Mouse (Mus musculus) brown adipose tissue, adult 24 weeks (tissue): ENCODE results near the gene Cygb. TPM values are rescaled to one million over a fixed set of nuclear protein-coding genes. Genes with fewer than 3 reads are reported as not detected.

Source experiments
- H3K27ac ChIP-seq: fragments of 200-500 bp; replicated peaks from 2 replicates; pipeline ENCODE4 v1.5.1; 2012; ENCODE audit warnings: low read depth, mild to moderate bottlenecking, low read length
- H3K4me1 ChIP-seq: fragments of 200-500 bp; 2 replicates; pipeline ENCODE4 v1.6.1; 2012; ENCODE audit warnings: low read length, mixed read lengths; ENCODE audit not compliant: control insufficient read depth, insufficient read depth, insufficient read length
- H3K4me3 ChIP-seq: fragments of 200-500 bp; 2 replicates; pipeline ENCODE4 v1.5.1; 2012; ENCODE audit warnings: low read depth, mild to moderate bottlenecking, low read length, moderate library complexity; ENCODE audit not compliant: insufficient read depth
- polyA plus RNA-seq: library from polyadenylated mRNA; stranded (reverse); fragments of >200 nt; gene quantifications from 2 replicates; pipeline ENCODE4 v1.2.4, GENCODE M21; 2012; ENCODE audit not compliant: missing spikeins, insufficient read depth, insufficient read length

The Cygb gene
- 13.4 and 18.7 TPM in 2 replicates for polyA plus RNA-seq

DNA sequence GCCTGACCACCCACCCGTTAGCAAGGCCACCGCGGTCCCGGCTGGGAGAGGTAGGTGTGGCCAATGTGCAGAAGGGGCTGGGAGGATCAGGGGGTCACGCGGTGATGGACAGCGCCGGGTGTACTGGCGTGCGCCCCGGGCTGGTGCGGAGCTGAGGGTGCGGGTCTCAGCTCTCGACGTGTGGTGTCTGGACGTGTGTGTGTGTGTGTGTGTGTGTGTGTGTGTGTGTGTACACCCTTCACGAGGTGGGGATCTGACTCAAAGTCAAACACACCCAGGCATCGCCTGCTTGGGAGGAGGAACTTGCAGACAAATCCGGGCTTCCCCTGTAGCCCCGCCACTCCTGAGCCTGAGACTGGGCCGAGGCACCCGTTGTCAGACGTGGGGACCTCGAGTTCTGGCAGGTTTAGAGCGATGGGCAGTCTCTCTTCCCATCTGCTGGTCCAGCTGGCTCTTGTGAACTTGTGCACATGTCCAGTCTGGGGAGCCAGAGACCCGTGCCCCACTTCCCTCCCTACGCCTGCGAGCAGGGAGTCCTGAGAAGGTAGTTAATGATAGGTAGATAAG, at the start of gene Cygb:
Cygb (minus strand) TSS at position 59 of the 567 bp plus-strand sequence.
- Histone ChIP-seq H3K27ac (peak within 1 kb of the TSS; percentile 49), H3K4me1 (no peaks in the 10 kb centered on the region; the same call in 1 of the 2 replicates)

DNA sequence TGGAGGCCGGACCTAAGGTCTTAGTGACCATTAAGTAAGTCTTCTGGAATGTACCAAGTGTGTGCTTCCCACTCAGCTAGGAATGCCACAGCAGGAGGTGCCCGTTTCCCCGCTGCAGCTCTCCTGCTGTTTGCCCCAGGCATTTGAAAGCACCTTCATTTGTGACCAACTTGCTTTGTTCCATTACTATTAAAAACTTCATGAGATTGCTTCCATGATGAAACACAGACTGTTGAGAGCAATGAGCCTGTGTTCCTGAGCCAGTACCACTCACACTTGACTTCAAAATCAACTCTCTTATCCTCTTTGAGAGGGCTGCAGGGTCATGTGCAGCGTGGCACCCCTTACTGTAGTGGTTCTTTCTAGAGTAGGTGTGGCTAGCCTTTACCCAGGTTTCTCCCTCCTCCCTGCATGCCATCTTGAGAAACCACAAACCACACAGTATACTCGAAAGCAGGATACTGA, 47.3 kb upstream of the Cygb start:
- peaks cover 3% of the 10 kb centered on the region; the same call in 1 of the 2 replicates for H3K4me1 ChIP-seq
- no peak overlapping the region for H3K27ac ChIP-seq
- H3K4me3 ChIP-seq, result no peak overlapping the region

More for the DNA sequence above, at the start of gene Cygb:
- H3K4me3 ChIP-seq, result peak within 1 kb of the TSS; percentile 66

DNA sequence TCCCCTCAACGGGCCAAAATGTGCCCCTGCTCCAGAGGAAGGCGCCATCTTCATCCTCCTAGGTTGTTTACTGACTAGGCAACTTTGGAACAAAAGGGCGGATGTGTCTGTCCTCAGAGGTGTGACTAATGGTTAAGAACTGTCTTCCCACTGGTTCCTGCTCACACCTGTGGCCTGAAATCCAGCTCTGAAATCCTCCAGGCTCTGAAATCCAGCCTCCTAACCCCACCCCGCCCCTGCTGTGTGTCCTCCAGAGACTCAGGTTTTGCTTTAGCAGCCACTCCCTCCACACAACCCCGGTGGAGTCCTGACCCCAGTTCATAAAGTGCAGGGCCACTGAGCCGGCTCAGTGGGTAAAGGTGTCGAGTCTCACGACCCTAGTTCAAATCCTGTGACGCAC, 43.4 kb upstream of the Cygb start:
- Histone ChIP-seq H3K27ac (no peak overlapping the region), H3K4me1 (peaks cover 6% of the 10 kb centered on the region), H3K4me3 (no peak overlapping the region)

DNA sequence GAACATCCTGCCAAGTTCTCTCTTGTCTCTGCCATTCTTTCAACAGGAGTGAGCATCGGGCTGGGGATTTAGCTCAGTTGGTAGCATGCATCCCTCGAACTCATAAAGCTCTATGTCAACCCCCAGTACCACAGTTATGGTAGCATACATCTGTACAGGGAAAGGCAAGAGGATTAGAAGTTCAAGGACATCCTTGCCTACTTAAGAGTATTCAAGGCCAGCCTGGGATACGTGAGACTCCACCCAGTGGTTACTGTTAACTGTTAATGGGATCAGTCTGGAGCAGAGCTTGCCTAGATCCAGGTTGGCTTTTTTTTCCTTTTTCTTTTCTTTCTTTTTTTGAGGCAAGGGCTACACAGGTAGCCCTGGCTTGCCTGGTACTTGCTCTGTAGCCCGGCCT, 42.3 kb upstream of the Cygb start:
- no peak overlapping the region for H3K27ac ChIP-seq
- H3K4me3 ChIP-seq, result no peak overlapping the region
- peaks cover 6% of the 10 kb centered on the region for H3K4me1 ChIP-seq

DNA sequence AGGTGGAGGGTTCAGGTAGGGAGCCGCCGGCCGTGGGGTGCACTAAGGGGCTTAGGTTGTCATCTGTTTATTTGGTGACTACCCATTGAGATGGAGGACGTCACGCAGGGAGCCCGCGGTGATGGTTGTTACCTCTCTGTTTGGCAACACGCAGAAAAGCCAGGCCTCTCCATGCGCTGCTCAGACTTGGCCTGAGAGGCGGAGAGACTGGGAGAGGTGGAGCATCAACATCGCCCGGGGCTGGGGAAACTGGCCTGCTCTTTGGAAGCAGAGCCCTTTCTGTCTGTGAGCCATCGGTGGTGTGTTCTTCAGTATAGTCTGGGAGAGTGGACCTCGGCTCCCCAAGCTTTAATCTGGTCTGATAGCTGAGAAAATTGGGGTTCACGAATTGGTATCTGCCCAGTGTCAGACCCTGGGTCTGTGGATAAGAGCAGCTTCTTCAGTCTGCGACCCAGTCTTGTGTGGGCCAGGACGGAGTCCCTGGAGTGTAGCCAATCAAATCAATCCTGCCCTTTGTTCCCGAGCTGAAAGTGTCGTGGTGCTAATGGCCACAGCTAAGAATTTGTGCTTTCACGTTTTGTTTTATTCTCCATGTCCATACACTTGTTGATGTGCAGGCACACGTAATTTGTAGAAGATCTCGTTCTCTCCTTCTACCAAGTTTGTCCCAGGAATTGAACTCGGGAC, 41.2 kb upstream of the Cygb start:
- Histone ChIP-seq H3K4me3 (no peak overlapping the region; the same call in 1 of the 2 replicates), H3K27ac (no peak overlapping the region), H3K4me1 (peaks cover 6% of the 10 kb centered on the region)

DNA sequence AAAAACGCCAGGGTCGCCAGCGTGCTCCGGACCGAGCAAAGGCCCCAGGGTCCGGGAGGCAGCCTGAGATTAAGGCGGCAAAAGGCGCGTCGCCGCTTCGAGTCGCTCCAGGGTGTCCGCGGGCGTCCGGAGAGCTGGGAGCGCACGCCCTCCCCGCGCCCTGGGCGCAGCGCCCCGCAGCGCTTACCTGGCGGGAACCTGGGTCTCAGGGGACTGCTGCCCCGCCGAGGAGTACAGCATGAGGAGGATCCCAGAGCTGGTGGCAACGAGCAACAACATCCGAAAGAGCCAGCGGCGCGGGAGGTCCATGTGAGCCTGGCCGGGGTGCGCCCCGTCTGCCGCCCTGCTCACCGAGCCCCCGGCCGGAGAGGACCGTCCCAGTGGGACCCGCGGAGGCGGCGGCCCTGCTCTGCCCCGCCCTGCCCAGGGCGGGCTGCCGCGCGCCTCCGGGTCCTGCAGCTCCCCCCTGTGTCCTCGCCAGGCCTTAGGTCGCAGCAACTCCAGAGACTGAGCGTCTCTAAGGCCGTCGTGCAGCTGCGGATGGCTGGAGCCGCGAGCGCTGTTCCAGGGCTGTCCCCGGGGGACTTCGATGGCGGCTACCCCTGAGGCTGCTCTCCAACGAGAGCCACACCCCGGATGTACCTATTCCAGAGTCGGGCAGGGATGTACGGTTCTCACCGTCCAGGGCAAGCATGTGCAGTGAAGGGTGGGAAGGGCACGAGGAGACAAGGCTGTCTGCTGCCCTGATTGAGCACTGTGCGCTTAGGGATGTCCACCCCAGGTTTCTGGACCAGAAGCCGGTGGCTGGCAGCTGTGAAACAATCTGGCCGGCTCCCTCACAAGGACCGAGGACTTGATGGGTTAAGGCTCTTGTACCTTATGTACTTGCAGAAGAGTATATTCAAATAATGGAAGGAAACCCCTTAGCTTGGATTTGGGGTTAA, 40.4 kb upstream of the Cygb start:
- H3K4me1 ChIP-seq, result peaks cover 6% of the 10 kb centered on the region
- peak overlapping the region; percentile 32; the same call in 1 of the 2 replicates for H3K27ac ChIP-seq
- H3K4me3 ChIP-seq, result peak overlapping the region; percentile 82

DNA sequence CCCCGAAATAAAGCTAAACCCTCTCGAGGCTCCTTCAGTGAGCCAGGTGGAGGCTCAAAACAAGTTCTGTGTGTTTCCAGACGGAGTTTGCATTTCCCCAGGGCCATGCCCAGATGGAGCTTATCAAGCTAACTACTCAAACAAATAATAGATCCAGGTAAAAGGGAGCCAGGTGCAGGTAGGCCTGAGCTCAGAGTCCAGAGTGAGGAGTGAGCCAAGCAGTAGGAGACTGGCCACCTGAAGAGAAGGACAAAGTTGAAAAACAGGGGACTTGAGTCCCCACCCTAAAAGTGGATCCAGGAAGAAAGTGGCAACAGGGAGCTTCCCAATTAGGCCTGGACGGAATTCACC, 39.8 kb upstream of the Cygb start:
- Histone ChIP-seq H3K4me3 (peak overlapping the region; percentile 82), H3K4me1 (peaks cover 6% of the 10 kb centered on the region), H3K27ac (peak overlapping the region; percentile 32; the same call in 1 of the 2 replicates)

DNA sequence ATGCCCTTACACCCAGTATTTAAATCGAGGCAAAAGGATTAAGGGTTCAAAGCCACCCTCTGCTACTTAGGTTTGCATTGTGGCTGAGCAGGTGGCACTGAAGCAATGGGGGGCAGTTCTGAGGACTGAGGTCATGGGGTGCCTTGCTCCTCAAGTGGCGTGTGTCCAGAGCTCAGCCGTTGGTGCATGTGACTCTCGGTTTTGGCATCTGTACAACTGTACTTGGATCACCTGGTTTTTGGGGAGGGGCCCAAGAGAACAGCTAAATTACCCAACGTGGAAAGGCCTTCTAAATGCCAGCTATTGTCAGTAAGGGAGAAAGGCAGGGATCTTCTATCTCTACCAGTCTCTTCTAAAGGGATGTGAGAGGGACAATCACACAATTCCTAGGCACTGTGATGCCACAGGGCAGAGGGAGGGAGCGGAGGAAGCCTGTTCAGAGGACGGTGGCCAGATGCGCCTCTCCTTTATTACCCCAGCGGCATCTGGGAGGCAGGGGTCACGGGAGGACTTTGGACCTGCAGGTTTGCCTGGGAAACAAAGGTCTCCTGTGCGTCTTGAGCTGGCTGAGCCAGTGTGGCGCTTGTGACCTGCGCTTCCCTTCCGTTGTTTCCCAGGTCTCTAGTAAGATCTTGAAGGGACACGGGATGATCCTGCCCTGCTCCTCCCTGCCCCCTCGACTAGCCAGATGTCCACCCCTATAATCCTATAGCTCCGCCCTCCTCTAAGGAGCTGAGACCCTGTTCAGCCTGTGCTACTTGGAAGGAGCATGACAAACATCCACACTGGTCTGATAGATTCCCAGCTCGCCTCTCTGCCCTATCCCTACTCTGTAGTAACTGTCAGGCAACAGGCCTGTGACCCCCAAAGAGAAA, 36.8 kb upstream of the Cygb start:
- Histone ChIP-seq H3K4me3 (no peak overlapping the region), H3K4me1 (peaks cover 6% of the 10 kb centered on the region), H3K27ac (no peak overlapping the region)

DNA sequence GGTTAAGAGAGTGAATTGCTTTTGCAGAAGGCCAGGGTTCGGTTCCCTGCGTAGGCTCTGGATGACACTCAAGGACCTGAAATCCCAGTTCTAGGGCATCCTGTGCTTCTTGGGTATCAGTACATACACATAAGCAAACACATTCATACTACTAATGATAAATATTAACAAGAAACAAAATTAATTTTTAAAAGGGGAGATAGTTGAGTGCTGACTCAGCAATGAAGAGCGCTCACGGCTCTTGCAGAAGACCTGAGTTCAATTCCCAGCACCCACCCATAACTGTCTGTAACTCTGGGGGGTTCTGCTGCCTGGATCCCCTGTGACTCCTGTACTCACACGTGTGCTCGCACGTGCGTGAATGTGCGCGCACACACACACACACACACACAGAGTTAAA, 35.5 kb upstream of the Cygb start:
- Histone ChIP-seq H3K4me3 (no peak overlapping the region), H3K4me1 (no peaks in the 10 kb centered on the region; the same call in 1 of the 2 replicates), H3K27ac (no peak overlapping the region)

DNA sequence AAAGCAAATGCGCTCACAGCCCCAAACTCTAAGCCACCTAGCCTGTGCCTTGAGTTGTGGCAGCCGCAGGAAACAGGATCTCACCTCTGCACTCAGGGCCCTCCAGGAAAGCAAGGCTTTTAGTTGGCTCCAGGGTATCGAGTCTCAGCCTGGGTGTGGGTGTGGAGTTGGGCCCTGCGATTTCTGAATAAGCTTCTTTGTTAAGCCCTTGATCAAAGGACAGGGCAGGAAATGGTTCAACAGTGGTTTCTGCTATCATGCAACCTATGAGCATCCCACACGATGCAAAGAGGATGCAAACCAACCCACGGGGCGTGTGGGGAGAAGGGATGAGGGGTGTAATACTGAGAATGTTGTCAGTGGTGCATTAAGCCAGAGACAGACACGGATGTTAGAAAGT, 33.8 kb upstream of the Cygb start:
- no peak overlapping the region for H3K4me3 ChIP-seq
- H3K4me1 ChIP-seq, result peaks cover 4% of the 10 kb centered on the region
- H3K27ac ChIP-seq, result no peak overlapping the region

DNA sequence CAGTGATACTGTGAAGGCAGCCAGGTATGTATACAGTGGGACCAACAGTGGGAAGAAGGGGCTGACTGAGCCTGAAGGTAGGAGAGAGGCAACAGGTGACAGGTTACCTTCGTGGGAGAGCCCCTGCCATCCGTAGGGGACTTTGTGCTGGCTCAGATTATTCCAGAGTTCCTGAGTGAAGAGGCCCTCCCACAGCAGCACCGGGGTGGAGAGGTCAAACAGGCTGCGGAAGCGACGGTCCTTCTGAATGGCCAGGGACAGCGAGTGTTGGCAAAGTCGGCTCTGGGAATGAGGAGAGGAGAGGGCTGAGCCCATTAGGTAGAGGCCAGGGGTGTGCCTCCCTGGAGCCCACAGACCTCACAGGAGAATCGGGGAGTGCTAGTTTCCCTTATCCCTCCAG, 31.6 kb upstream of the Cygb start:
- no peak overlapping the region for H3K27ac ChIP-seq
- no peak overlapping the region for H3K4me3 ChIP-seq
- peaks cover 14% of the 10 kb centered on the region for H3K4me1 ChIP-seq

DNA sequence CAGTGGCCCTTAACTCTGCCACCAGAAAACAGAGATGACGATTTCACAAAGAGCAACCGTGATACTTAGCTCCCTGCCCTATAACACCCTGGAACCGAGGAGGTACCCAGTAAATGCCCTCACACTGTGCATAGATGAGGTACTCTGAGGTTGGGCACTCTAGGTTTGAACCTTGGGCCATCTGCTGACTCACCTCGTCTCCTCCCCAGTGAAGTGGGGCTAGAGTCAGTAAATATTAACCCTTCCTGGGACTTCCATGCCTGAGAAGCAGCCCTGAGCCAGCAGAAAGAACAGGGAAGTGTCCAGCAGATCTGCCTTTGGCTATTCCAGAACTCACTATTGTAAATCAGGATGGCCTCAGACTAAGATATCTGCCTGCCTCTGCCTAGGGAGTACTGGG, 29.7 kb upstream of the Cygb start:
- no peak overlapping the region for H3K4me3 ChIP-seq
- H3K27ac ChIP-seq, result no peak overlapping the region
- peaks cover 14% of the 10 kb centered on the region for H3K4me1 ChIP-seq

DNA sequence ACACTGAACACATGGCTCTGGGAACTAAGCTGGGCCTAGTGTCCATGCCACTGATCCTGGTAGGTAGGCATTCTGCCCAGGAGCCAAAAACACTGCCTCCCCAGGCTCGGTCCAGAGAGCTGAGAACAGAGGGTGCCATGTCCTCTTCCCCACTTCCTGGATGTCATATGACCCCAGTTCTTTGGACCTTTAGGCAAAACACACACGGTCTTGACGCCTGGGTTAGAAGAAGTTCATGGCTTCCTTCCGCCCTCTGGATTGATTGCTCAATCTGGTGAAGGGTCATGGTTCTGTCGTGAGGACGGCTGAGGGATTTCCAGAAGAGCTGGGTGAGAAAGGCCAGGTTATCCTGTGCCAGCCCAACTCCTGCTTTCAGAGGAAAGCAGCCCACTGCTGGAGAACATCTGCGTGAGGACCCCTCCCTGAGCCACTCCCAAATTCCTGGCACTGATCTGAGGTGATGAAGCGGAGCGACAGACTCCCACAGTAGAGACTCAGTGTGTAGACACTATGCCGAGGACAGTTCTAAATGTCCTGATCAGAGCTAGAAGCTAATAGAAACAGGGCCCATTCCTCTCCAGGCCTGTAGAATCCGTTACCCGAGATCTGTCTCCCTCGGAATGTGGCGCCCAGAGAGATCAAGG, 28.5 kb upstream of the Cygb start:
- H3K27ac ChIP-seq, result peak overlapping the region; percentile 81

DNA sequence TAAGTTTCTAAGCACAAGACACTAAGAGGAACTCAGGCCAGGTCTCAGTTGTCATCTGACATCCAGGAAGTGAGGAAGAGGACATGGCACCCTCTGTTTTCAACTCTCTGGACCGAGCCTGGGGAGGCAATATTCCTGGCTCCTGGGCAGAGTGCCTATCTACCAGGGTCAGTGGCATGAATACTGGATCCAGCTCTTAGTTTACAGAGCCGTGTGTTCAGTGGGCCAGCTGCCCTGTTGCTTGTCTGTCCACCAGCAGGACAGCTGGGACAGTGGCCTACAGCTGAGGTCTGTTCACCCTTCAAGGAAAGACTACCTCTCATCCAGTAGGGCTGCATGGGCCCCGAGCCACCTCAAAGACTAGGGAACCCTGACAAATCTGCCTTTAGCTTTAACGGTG, 27.0 kb upstream of the Cygb start:
- Histone ChIP-seq H3K27ac (0 out of 2 replicates have a peak overlapping the region, but pooled peaks have one; percentile 21), H3K4me1 (peaks cover 14% of the 10 kb centered on the region), H3K4me3 (no peak overlapping the region)

More for the DNA sequence above, 28.5 kb upstream of the Cygb start:
- peaks cover 14% of the 10 kb centered on the region for H3K4me1 ChIP-seq
- no peak overlapping the region for H3K4me3 ChIP-seq
